Mouse (Mus musculus): ENCODE measurements around the gene Phlda2. TPM values are rescaled to one million over a fixed set of nuclear protein-coding genes. Genes with fewer than 3 reads are reported as not detected.

Gene Phlda2
- 1.0 TPM in 1 of 2 replicates, not detected in the other for total RNA-seq (2014; rRNA removed; ENCODE audit: low replicate concordance)
- polyA plus RNA-seq (2015; fragmentation: Nextera tagmentation; extraction: Ambion mirVana), result not detected in 2 replicates

DNA sequence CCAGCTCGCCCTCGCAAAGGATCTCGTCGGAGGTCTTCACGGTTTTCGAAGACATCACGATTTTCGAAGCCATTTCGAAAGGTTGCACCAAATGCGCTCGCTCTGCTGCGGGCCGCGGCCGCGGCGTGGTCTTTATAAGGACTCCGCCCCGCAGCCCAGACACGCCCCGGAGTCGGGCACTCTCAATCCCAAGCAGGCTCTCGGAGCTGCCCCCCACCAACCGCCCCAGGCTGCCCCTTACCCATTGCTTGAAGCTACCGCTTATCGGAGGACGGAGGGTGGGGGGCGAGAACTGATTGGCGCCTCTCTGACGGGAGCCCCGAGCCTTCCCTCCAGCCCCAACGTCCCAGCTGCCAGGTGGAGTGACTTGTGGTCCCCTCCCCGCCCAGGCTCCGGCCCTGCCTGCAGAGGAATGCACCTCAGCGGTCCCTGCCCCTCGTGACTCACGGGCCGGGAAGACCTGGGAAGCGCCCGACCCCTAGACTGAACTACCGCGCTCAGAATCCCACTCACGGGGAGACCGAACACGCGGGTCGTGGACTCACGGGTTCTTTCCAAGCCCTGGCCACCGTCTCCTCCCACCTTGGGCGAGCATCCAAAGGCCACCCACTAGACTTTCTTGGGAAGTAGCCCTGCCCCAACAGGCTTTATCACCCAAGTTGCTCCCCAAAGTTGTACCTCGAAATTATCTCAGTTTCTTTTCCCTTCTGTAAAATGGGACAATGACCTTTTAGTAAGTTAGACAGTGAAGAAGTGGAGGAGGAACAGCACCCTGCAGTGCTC lies at the start of gene Phlda2:
Gene Phlda2 (minus strand): TSS at position 733 of the 783 bp plus-strand sequence.
- Histone ChIP-seq H3K27me3 (ENCODE audit: control insufficient read depth, insufficient read depth, low read length) (peaks cover 46% of the 10 kb centered on the region), H3K27ac (ENCODE audit: low read depth) (no peak within 1 kb of the TSS), H3K4me1 (ENCODE audit: control insufficient read depth, insufficient read depth) (peaks cover 10% of the 10 kb centered on the region; the same call in 1 of the 2 replicates), H3K36me3 (replicated peaks; ENCODE audit: control insufficient read depth, insufficient read depth, low read length) (no peaks in the 10 kb centered on the region), H3K4me3 (ENCODE audit: low read depth, low read length) (peak within 1 kb of the TSS; percentile 58), H3K4me2 (ENCODE audit: low read depth, low read length) (peak within 1 kb of the TSS; percentile 89), H3K9ac (replicated peaks; ENCODE audit: low read depth, low read length) (0 out of 2 replicates have a peak within 1 kb of the TSS, but pooled peaks have one; percentile 26), H3K9me3 (replicated peaks; ENCODE audit: control insufficient read depth, low read length) (no peaks in the 10 kb centered on the region)
- DNase-seq (ENCODE audit: low spot score) (no peak), ATAC-seq (ENCODE audit: insufficient read depth, low read depth) (no peak)
- TF ChIP-seq EP300 (IDR thresholded peaks at IDR 0.05; ENCODE audit: low read depth) (no peak), CTCF (IDR thresholded peaks at IDR 0.05; ENCODE audit: low read depth) (no peak)
- WGBS, result 2% methylated on average over 51 of the region's 51 CpGs

DNA sequence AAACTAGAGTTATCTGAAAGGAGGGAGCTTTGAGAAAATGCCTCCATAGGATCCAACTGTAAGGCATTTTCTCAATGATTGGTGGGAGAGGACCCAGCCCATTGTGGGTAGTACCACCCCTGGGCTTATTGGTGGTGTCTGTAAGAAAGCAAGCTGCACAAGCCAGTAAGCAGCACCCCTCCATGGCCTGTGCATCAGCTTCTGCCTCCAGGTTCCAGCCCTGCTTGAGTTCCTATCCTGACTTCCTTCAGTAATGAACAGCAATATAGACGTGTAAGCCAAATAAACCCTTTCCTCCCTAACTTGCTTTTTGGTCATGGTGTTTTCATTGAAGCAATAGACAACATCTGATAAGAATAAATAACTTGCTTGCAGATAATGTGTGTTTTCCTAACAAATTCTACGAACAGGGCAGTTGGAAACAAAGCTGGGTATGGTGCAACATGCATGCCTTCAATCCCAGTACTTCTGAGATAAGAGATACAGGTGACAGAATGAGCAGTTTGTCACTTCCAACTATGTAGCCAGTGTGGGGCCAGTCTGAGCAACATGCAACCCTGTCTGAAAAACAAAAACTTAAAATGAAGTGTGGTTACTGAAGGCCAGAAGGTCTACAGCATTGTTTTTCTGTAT lies 46.8 kb upstream of the Phlda2 start:
- peaks cover 13% of the 10 kb centered on the region; the same call in 1 of the 2 replicates for H3K4me1 ChIP-seq (ENCODE audit: control insufficient read depth, insufficient read depth)
- no peaks in the 10 kb centered on the region for H3K27me3 ChIP-seq (ENCODE audit: control insufficient read depth, insufficient read depth, low read length)
- peak overlapping the region; percentile 76 for H3K4me2 ChIP-seq (ENCODE audit: low read depth, low read length)
- peak overlapping the region; percentile 93 for H3K4me3 ChIP-seq (ENCODE audit: low read depth, low read length)
- 22% methylated on average over 2 of the region's 2 CpGs for WGBS
- no peaks in the 10 kb centered on the region; the same call in 1 of the 2 replicates for H3K36me3 ChIP-seq (replicated peaks; ENCODE audit: control insufficient read depth, insufficient read depth, low read length)
- peak overlapping the region; percentile 94 for H3K27ac ChIP-seq (ENCODE audit: low read depth)
- H3K9ac ChIP-seq (replicated peaks; ENCODE audit: low read depth, low read length), result peak overlapping the region; percentile 58
- DNase-seq (ENCODE audit: low spot score) (no peak), ATAC-seq (ENCODE audit: insufficient read depth, low read depth) (no peak)
- no peaks in the 10 kb centered on the region for H3K9me3 ChIP-seq (replicated peaks; ENCODE audit: control insufficient read depth, low read length)
- TF ChIP-seq EP300 (IDR thresholded peaks at IDR 0.05; ENCODE audit: low read depth) (no peak), CTCF (IDR thresholded peaks at IDR 0.05; ENCODE audit: low read depth) (no peak)

DNA sequence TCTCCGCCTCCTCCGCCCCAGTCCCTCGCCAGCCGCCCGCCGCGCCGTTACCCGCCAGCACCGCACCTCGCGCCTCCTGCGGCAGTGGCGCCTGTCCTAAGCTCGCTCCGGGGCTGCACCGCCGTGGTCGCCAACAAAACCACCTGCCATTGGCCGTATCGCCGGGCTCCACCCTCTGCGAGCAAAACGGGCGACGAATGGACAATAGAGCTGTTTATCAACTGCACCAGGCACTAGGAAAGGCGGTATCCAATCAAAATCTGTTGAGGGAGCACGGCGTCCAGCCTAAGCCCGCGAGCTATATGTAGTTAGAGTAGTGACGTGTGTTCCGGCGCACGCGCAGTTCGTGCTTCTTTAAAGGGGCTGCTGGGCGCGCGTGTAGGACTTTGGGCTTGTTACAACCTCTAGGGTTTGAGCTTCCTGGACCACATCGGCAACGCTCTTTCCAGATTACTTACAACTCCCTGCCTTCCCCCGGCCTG lies 46.1 kb upstream of the Phlda2 start, which contains the start of gene Nap1l4:
Gene Nap1l4 (minus strand): TSS at position 131 of the 482 bp plus-strand sequence.
- H3K4me2 ChIP-seq (ENCODE audit: low read depth, low read length), result peak within 1 kb of the TSS; percentile 91
- DNase-seq (ENCODE audit: low spot score) (peak; percentile 99), ATAC-seq (ENCODE audit: insufficient read depth, low read depth) (peak; percentile 99)
- no peaks in the 10 kb centered on the region; the same call in 1 of the 2 replicates for H3K36me3 ChIP-seq (replicated peaks; ENCODE audit: control insufficient read depth, insufficient read depth, low read length)
- peak within 1 kb of the TSS; percentile 94 for H3K27ac ChIP-seq (ENCODE audit: low read depth)
- H3K4me1 ChIP-seq (ENCODE audit: control insufficient read depth, insufficient read depth), result peaks cover 13% of the 10 kb centered on the region; the same call in 1 of the 2 replicates
- H3K27me3 ChIP-seq (ENCODE audit: control insufficient read depth, insufficient read depth, low read length), result no peaks in the 10 kb centered on the region
- peak within 1 kb of the TSS; percentile 93 for H3K4me3 ChIP-seq (ENCODE audit: low read depth, low read length)
- peak within 1 kb of the TSS; percentile 94 for H3K9ac ChIP-seq (replicated peaks; ENCODE audit: low read depth, low read length)
- TF ChIP-seq CTCF (IDR thresholded peaks at IDR 0.05; ENCODE audit: low read depth) (no peak), EP300 (IDR thresholded peaks at IDR 0.05; ENCODE audit: low read depth) (no peak)
- no peaks in the 10 kb centered on the region for H3K9me3 ChIP-seq (replicated peaks; ENCODE audit: control insufficient read depth, low read length)
- under 1% methylated on average over 42 of the region's 43 CpGs for WGBS

DNA sequence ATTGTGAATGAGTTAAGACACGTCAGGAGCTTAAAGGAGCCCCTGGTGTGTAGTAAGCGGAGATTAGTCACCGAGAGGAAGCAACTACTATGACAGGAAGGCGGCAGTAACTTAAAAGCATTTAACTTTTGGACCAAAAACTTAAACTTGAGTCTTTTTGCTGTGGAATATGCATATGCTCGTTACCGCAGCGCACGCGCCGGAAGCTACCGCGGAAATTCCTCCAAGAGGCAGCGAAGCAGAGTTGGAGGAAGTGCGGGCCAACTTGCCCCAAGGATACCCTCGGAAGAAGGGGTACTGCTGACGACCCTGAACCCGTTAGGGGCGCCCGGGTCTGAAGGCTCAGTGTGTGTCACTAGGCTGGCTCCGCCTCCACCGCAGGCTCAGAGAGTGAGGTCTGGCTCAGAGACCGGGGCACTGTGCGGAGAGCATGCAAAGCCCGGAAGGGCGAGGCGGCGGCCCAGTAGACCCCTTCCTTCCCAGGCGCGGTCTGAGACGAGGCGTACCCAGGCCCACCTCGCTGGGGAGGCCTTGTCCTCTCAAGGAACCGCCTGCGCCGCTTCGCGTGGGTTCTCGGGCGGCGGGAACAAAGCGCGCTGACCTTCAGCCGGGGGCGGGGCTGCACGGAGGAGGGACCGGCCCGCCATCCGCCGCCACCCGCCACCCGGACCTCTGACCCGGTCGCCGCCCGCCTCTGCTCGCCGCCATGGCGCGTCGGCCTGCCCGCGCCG lies 45.4 kb upstream of the Phlda2 start:
- no peak for TF ChIP-seq CTCF (IDR thresholded peaks at IDR 0.05; ENCODE audit: low read depth)
- no peak for TF ChIP-seq EP300 (IDR thresholded peaks at IDR 0.05; ENCODE audit: low read depth)
- H3K27me3 ChIP-seq (ENCODE audit: control insufficient read depth, insufficient read depth, low read length), result no peaks in the 10 kb centered on the region
- H3K9me3 ChIP-seq (replicated peaks; ENCODE audit: control insufficient read depth, low read length), result no peaks in the 10 kb centered on the region
- H3K36me3 ChIP-seq (replicated peaks; ENCODE audit: control insufficient read depth, insufficient read depth, low read length), result no peaks in the 10 kb centered on the region; the same call in 1 of the 2 replicates
- H3K4me2 ChIP-seq (ENCODE audit: low read depth, low read length), result peak overlapping the region; percentile 91
- ATAC-seq (ENCODE audit: insufficient read depth, low read depth) (peak; percentile 79), DNase-seq (ENCODE audit: low spot score) (peak; percentile 64)
- under 1% methylated on average over 33 of the region's 63 CpGs for WGBS
- peak overlapping the region; percentile 94 for H3K9ac ChIP-seq (replicated peaks; ENCODE audit: low read depth, low read length)
- H3K4me1 ChIP-seq (ENCODE audit: control insufficient read depth, insufficient read depth), result peaks cover 13% of the 10 kb centered on the region; the same call in 1 of the 2 replicates
- peak overlapping the region; percentile 93 for H3K4me3 ChIP-seq (ENCODE audit: low read depth, low read length)
- peak overlapping the region; percentile 94 for H3K27ac ChIP-seq (ENCODE audit: low read depth)

DNA sequence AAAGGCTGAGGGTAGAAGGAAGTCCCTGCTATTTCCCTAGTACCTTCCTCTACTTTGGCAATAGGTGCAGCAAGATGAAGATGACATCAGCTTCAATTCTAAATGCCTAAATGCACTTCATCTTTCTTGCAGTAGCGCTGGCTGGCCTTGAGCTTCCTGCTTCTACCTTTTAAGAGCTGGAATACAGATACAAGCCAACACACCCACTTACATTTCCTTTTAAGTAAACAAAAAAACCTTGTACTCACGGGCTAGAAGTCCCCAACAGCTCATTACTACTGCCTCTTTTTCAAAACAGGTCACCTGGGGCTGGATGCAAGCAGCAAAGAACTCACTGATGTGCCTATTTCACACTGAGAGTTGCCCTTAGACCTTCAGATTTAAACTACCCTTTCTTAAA lies 43.6 kb upstream of the Phlda2 start:
- no peak for ATAC-seq (ENCODE audit: insufficient read depth, low read depth)
- Histone ChIP-seq H3K36me3 (replicated peaks; ENCODE audit: control insufficient read depth, insufficient read depth, low read length) (no peaks in the 10 kb centered on the region; the same call in 1 of the 2 replicates), H3K4me1 (ENCODE audit: control insufficient read depth, insufficient read depth) (peaks cover 21% of the 10 kb centered on the region; the same call in 1 of the 2 replicates), H3K27me3 (ENCODE audit: control insufficient read depth, insufficient read depth, low read length) (no peaks in the 10 kb centered on the region), H3K9ac (replicated peaks; ENCODE audit: low read depth, low read length) (peak overlapping the region; percentile 28; the same call in 1 of the 2 replicates), H3K9me3 (replicated peaks; ENCODE audit: control insufficient read depth, low read length) (no peaks in the 10 kb centered on the region), H3K4me3 (ENCODE audit: low read depth, low read length) (no peak overlapping the region), H3K27ac (ENCODE audit: low read depth) (no peak overlapping the region), H3K4me2 (ENCODE audit: low read depth, low read length) (no peak overlapping the region)
- DNase-seq (ENCODE audit: low spot score), result no peak
- no peak for TF ChIP-seq CTCF (IDR thresholded peaks at IDR 0.05; ENCODE audit: low read depth)
- TF ChIP-seq EP300 (IDR thresholded peaks at IDR 0.05; ENCODE audit: low read depth), result no peak
- 43% methylated on average over 2 of the region's 2 CpGs for WGBS
